Mouse (Mus musculus): ENCODE results near the gene Itih2. TPM values are rescaled to one million over a fixed set of nuclear protein-coding genes. Genes with fewer than 3 reads are reported as not detected.

Itih2 gene
- polyA plus RNA-seq (2012): not detected in 2 replicates

- no peak for TF ChIP-seq GATA1 (IDR thresholded peaks at IDR 0.05; ENCODE audit: low read length)
Observed at GRCm38 (mm10) chr2:10131296-10131695, at the start of gene Itih2. Gene Itih2, minus strand, starts transcription at chr2:10131396.

GRCm38 (mm10) chr2:10169991-10170390 is 38.8 kb upstream of the Itih2 start:
- TF ChIP-seq GATA1 (IDR thresholded peaks at IDR 0.05; ENCODE audit: low read length): no peak

GRCm38 (mm10) chr2:10168016-10168415 is 36.8 kb upstream of the Itih2 start:
- no peak for TF ChIP-seq GATA1 (IDR thresholded peaks at IDR 0.05; ENCODE audit: low read length)

- TF ChIP-seq GATA1 (IDR thresholded peaks at IDR 0.05; ENCODE audit: low read length): no peak
Observed at GRCm38 (mm10) chr2:10167283-10167682, 36.1 kb upstream of the Itih2 start.

- TF ChIP-seq GATA1 (IDR thresholded peaks at IDR 0.05; ENCODE audit: low read length): no peak
Observed at GRCm38 (mm10) chr2:10166635-10167034, 35.4 kb upstream of the Itih2 start.

GRCm38 (mm10) chr2:10162011-10162410 is 30.8 kb upstream of the Itih2 start:
- no peak for TF ChIP-seq GATA1 (IDR thresholded peaks at IDR 0.05; ENCODE audit: low read length)

- TF ChIP-seq GATA1 (IDR thresholded peaks at IDR 0.05; ENCODE audit: low read length): no peak
Observed at GRCm38 (mm10) chr2:10157184-10157583, 26.0 kb upstream of the Itih2 start.

GRCm38 (mm10) chr2:10153201-10154075 is 22.2 kb upstream of the Itih2 start, which contains the start of gene Itih5:
Gene Itih5, plus strand, starts transcription at chr2:10153571.
- no peak for TF ChIP-seq GATA1 (IDR thresholded peaks at IDR 0.05; ENCODE audit: low read length)

GRCm38 (mm10) chr2:10152590-10152989 is 21.4 kb upstream of the Itih2 start:
- TF ChIP-seq GATA1 (IDR thresholded peaks at IDR 0.05; ENCODE audit: low read length): no peak

- no peak for TF ChIP-seq GATA1 (IDR thresholded peaks at IDR 0.05; ENCODE audit: low read length)
Observed at GRCm38 (mm10) chr2:10147176-10147575, 16.0 kb upstream of the Itih2 start.

- TF ChIP-seq GATA1 (IDR thresholded peaks at IDR 0.05; ENCODE audit: low read length): no peak
Observed at GRCm38 (mm10) chr2:10145514-10145913, 14.3 kb upstream of the Itih2 start.

- TF ChIP-seq GATA1 (IDR thresholded peaks at IDR 0.05; ENCODE audit: low read length): no peak
Observed at GRCm38 (mm10) chr2:10142472-10143454, 11.6 kb upstream of the Itih2 start.

GRCm38 (mm10) chr2:10140456-10140855 is 9.3 kb upstream of the Itih2 start:
- no peak for TF ChIP-seq GATA1 (IDR thresholded peaks at IDR 0.05; ENCODE audit: low read length)

GRCm38 (mm10) chr2:10137320-10137719 is 6.1 kb upstream of the Itih2 start:
- TF ChIP-seq GATA1 (IDR thresholded peaks at IDR 0.05; ENCODE audit: low read length): no peak

- no peak for TF ChIP-seq GATA1 (IDR thresholded peaks at IDR 0.05; ENCODE audit: low read length)
Observed at GRCm38 (mm10) chr2:10133941-10134340, 2.7 kb upstream of the Itih2 start.

- TF ChIP-seq GATA1 (IDR thresholded peaks at IDR 0.05; ENCODE audit: low read length): no peak
Observed at GRCm38 (mm10) chr2:10132128-10132527, 932 bp upstream of the Itih2 start.

Data from G1E-ER4 (cell line).